ENCODE assay signal across 11 mouse cellular contexts in the genomic region with DNA sequence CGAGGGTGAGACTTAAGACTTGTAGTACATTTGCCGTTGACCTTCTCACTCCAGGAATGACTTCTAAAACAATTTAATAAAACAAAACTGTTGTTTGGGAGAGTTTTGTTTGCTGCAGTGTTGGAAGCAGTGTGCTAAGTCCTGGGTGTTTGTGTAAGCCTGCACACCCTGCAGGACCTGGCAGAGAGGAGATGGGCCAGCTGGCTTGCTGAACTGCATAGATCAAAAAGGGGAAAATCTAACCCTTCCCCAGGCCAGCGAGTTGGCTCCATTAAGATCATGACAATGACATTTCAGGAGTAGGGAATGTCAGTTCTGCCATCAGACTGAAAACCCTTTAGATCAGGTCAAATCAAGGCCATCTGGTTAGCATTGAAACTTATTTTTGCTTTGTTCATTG.
"Had no signal": no experiment of that assay in that cellular context is flagged by ENCODE, and none has a peak within 500 bp of the region (broad histone marks: within the 10 kb centered on the region; RNA-seq: fewer than 3 reads in every experiment).

No protein-coding gene starts in this region.

- ATAC-seq: midbrain, embryonic 13.5 days had no signal

- H3K4me3 ChIP-seq: limb, embryonic 13.5 days; midbrain, embryonic 13.5 days had no signal

- H3K4me2 ChIP-seq: limb, embryonic 13.5 days; midbrain, embryonic 13.5 days had no signal

- H3K9ac ChIP-seq: liver, embryonic 14.5 days; midbrain, embryonic 13.5 days had no signal

- H3K9me3 ChIP-seq: limb, embryonic 13.5 days; midbrain, embryonic 13.5 days had no signal

- H3K27me3 ChIP-seq: limb, embryonic 13.5 days; midbrain, embryonic 13.5 days had no signal

- H3K27ac ChIP-seq: limb, embryonic 13.5 days; liver, embryonic 14.5 days; midbrain, embryonic 13.5 days had no signal

- DNase-seq: kidney, postnatal 25 days; left cerebral cortex, postnatal 4 days; lung, adult 18-20 months; retina, postnatal 1 day; right cerebral cortex, postnatal 4 days; spleen, adult 18-20 months; thymus, adult 18-20 months; thymus, postnatal 14 days had no signal
